Mouse (Mus musculus) E14TG2a.4 (cell line): Measurements from ENCODE around the gene Ccdc33.

ENCODE experiments used
- CTCF ChIP-seq: conservative IDR thresholded peaks from 2 replicates; pipeline ENCODE4 v1.5.1; 2014; ENCODE audit warnings: low read length
- NANOG ChIP-seq: IDR thresholded peaks from 2 replicates; pipeline ENCODE4 v1.6.1; 2014; ENCODE audit warnings: borderline replicate concordance, low read length, mixed read lengths

GRCm38 (mm10) chr9:58012935-58013334 is 105.7 kb downstream of the Ccdc33 start:
- TF ChIP-seq NANOG (no peak), CTCF (no peak)
